7 mouse cellular contexts compared by ENCODE assay signal in genomic region chr2:60037011-60037551, GRCm38 (mm10).
DNase-seq lines count a peak whose midpoint lies in the region; ATAC-seq and TF ChIP-seq lines count a peak whose summit lies in the region.

No protein-coding gene starts in this region.

- no peak for DNase-seq in ES-E14 (ENCODE audit: low read depth, low spot score)
- DNase-seq in brain, adult 2 months (ENCODE audit: low read depth, low spot score), result peak; percentile 72
- DNase-seq in heart, postnatal 4 days, result peak; percentile 35
- peak; percentile 15 to 16 for DNase-seq in layer of hippocampus, adult 2 months (ENCODE audit: low spot score in 2 of 2)
- DNase-seq in lung, embryonic 14.5 days, result peak; percentile 28

- H3K27me3 ChIP-seq in lung, embryonic 14.5 days (ENCODE audit: insufficient read depth, low read length), result no peaks in the 10 kb centered on the region
- no peaks in the 10 kb centered on the region for H3K27me3 ChIP-seq in neural tube, embryonic 15.5 days (replicated peaks)

- peak overlapping the region; percentile 58 for H3K4me2 ChIP-seq in lung, embryonic 14.5 days
- peak overlapping the region; percentile 63 for H3K4me2 ChIP-seq in neural tube, embryonic 15.5 days

- no peak for ATAC-seq in lung, embryonic 14.5 days (ENCODE audit: insufficient read depth)
- peak; percentile 70; the same call in 1 of the 2 replicates for ATAC-seq in neural tube, embryonic 15.5 days (ENCODE audit: low FRiP score)

- in situ Hi-C loops in ES-E14 (cut with MboI; ENCODE audit: low sequenced_read_pairs in 2 of 2, unreplicated experiment in 2 of 2), result no loop called here

- H3K9me3 ChIP-seq in ES-E14 (ENCODE audit: control insufficient read depth, insufficient read depth, low read depth, low read length), result no peaks in the 10 kb centered on the region
- H3K9me3 ChIP-seq in lung, embryonic 14.5 days (ENCODE audit: low read depth, low read length), result no peaks in the 10 kb centered on the region
- H3K9me3 ChIP-seq in neural tube, embryonic 15.5 days (replicated peaks), result no peaks in the 10 kb centered on the region

- TF ChIP-seq CTCF in embryonic fibroblast, embryonic 13.5 days (IDR thresholded peaks at IDR 0.05; ENCODE audit: borderline replicate concordance, insufficient read depth, low read length), result no peak
- no peak for TF ChIP-seq CTCF in layer of hippocampus, adult 2 months (conservative IDR thresholded peaks at IDR 0.05)
- TF ChIP-seq CTCF in lung, embryonic 14.5 days (IDR thresholded peaks at IDR 0.05; ENCODE audit: low read depth), result no peak

- H3K9ac ChIP-seq in ES-E14 (ENCODE audit: insufficient read depth, low read depth, low read length, poor library complexity, severe bottlenecking), result no peak overlapping the region
- peak overlapping the region; percentile 32 for H3K9ac ChIP-seq in lung, embryonic 14.5 days
- peak overlapping the region; percentile 48 for H3K9ac ChIP-seq in neural tube, embryonic 15.5 days (replicated peaks)

- H3K36me3 ChIP-seq in ES-E14 (ENCODE audit: control insufficient read depth, insufficient read depth, low read length, poor library complexity, severe bottlenecking), result no peaks in the 10 kb centered on the region
- no peaks in the 10 kb centered on the region for H3K36me3 ChIP-seq in lung, embryonic 14.5 days (ENCODE audit: insufficient read depth)
- no peaks in the 10 kb centered on the region for H3K36me3 ChIP-seq in neural tube, embryonic 15.5 days

- no peak overlapping the region for H3K27ac ChIP-seq in ES-E14 (ENCODE audit: insufficient read depth, low read depth, low read length, poor library complexity, severe bottlenecking)
- no peak overlapping the region for H3K27ac ChIP-seq in embryonic fibroblast, embryonic 13.5 days (ENCODE audit: insufficient read depth, low read length)
- peak overlapping the region; percentile 74 for H3K27ac ChIP-seq in layer of hippocampus, adult 2 months
- no peak overlapping the region; the same call in 1 of the 2 replicates for H3K27ac ChIP-seq in lung, embryonic 14.5 days (ENCODE audit: low read depth)
- peak overlapping the region; percentile 73 for H3K27ac ChIP-seq in neural tube, embryonic 15.5 days (replicated peaks)

- H3K4me1 ChIP-seq in ES-E14 (ENCODE audit: control insufficient read depth in 2 of 2, insufficient read depth in 2 of 2, low read length in 2 of 2, poor library complexity in 1 of 2), result peaks cover 2 to 3% of the 10 kb centered on the region in 2 experiments; a peak in 2 of 4 replicates
- H3K4me1 ChIP-seq in embryonic fibroblast, embryonic 13.5 days (ENCODE audit: control insufficient read depth, insufficient read depth, low read length), result no peaks in the 10 kb centered on the region
- H3K4me1 ChIP-seq in lung, embryonic 14.5 days (ENCODE audit: insufficient read depth), result no peaks in the 10 kb centered on the region
- peaks cover 3% of the 10 kb centered on the region; the same call in 1 of the 2 replicates for H3K4me1 ChIP-seq in neural tube, embryonic 15.5 days

- TF ChIP-seq POLR2A in embryonic fibroblast, embryonic 13.5 days (IDR thresholded peaks at IDR 0.05; ENCODE audit: low read depth, low read length), result no peak

- WGBS in lung, embryonic 14.5 days, result 28% methylated on average over 19 of the region's 19 CpGs
- whole genome bisulfite sequencing in neural tube, embryonic 15.5 days, result 5% methylated on average over 19 of the region's 19 CpGs

- H3K4me3 ChIP-seq in ES-E14 (ENCODE audit: insufficient read depth in 1 of 2, low read depth in 1 of 2, low read length in 2 of 2, poor library complexity in 1 of 2, severe bottlenecking in 1 of 2), result peak overlapping the region; percentile 37 to 61
- H3K4me3 ChIP-seq in embryonic fibroblast, embryonic 13.5 days (ENCODE audit: insufficient read depth, low read length), result peak overlapping the region; percentile 38
- peak overlapping the region; percentile 68 for H3K4me3 ChIP-seq in layer of hippocampus, adult 2 months
- peak overlapping the region; percentile 32 for H3K4me3 ChIP-seq in lung, embryonic 14.5 days (ENCODE audit: low read depth, low read length)
- H3K4me3 ChIP-seq in neural tube, embryonic 15.5 days (replicated peaks), result peak overlapping the region; percentile 44

TF ChIP-seq in ES-E14, 5 proteins besides CTCF, POLR2A, EP300 and RAD21:
- TF ChIP-seq CHD2 (IDR thresholded peaks at IDR 0.05; ENCODE audit: low read depth, low read length) (no peak), ZNF384 (IDR thresholded peaks at IDR 0.05; ENCODE audit: low read depth, low read length) (no peak), HCFC1 (IDR thresholded peaks at IDR 0.05; ENCODE audit: borderline replicate concordance, insufficient read depth, low read length) (no peak), MAFK (IDR thresholded peaks at IDR 0.05; ENCODE audit: insufficient read depth, low read depth, low read length) (no peak), ZC3H11A (IDR thresholded peaks at IDR 0.05; ENCODE audit: borderline replicate concordance, low read depth, low read length) (no peak)

Comparison
In these comparisons a context has a peak if more than half of its experiments do, and no peak if none do; other contexts are left out.
1. H3K27ac ChIP-seq: peak in layer of hippocampus, adult 2 months (single experiment) and neural tube, embryonic 15.5 days (single experiment); none in ES-E14 (single experiment), embryonic fibroblast, embryonic 13.5 days (single experiment) and lung, embryonic 14.5 days (single experiment).
2. Peak in every context shown above with its lines, with median percentiles within 50 percentile points of each other: H3K4me3 ChIP-seq.